Mouse (Mus musculus) midbrain, embryonic 16.5 days (tissue): ENCODE measurements around the gene Cntnap2. TPM values are rescaled to one million over a fixed set of nuclear protein-coding genes. Genes with fewer than 3 reads are reported as not detected.

Experiments used
- ATAC-seq: fragments of 200-750 bp; cut with Nextera tagmentation; 2 replicates; pipeline ENCODE4 v1.8.0; 2017; ENCODE audit warnings: moderate TSS enrichment
- H3K27ac ChIP-seq: fragments of 300-500 bp; sonication (generic); 2 replicates; pipeline ENCODE4 v1.5.1; 2014; ENCODE audit warnings: mild to moderate bottlenecking, low read length, mixed read lengths
- H3K27me3 ChIP-seq: fragments of 300-500 bp; sonication (generic); 2 replicates; pipeline ENCODE4 v1.6.1; 2014; ENCODE audit warnings: low read depth, low read length, mixed read lengths; ENCODE audit not compliant: control insufficient read depth, insufficient read depth
- H3K36me3 ChIP-seq: fragments of 300-500 bp; sonication (generic); 2 replicates; pipeline ENCODE4 v1.6.1; 2014; ENCODE audit warnings: mild to moderate bottlenecking, low read length, moderate library complexity, mixed read lengths; ENCODE audit not compliant: control insufficient read depth, insufficient read depth
- H3K4me1 ChIP-seq: fragments of 300-500 bp; sonication (generic); 2 replicates; pipeline ENCODE4 v1.6.1; 2014; ENCODE audit warnings: mild to moderate bottlenecking, low read length, mixed read lengths; ENCODE audit not compliant: control insufficient read depth, insufficient read depth
- H3K4me2 ChIP-seq: fragments of 300-500 bp; sonication (generic); 2 replicates; pipeline ENCODE4 v1.6.1; 2014; ENCODE audit warnings: mild to moderate bottlenecking, low read length, mixed read lengths
- H3K4me3 ChIP-seq: fragments of 300-500 bp; sonication (generic); 2 replicates; pipeline ENCODE4 v1.5.1; 2014; ENCODE audit warnings: low read depth, mild to moderate bottlenecking, low read length, moderate library complexity, mixed read lengths
- H3K9ac ChIP-seq: fragments of 300-500 bp; sonication (generic); 2 replicates; pipeline ENCODE4 v1.6.1; 2014; ENCODE audit warnings: low read depth, low read length, mixed read lengths
- H3K9me3 ChIP-seq: fragments of 300-500 bp; sonication (generic); replicated peaks from 2 replicates; pipeline ENCODE4 v1.6.1; 2014; ENCODE audit warnings: mild to moderate bottlenecking, low read length, mixed read lengths; ENCODE audit not compliant: control insufficient read depth, poor library complexity, severe bottlenecking
- WGBS: fragments of 180-500 bp; shearing (Covaris S2); extraction: QIAGEN DNeasy Blood & Tissue Kit; methylation state at CpG from one replicate; pipeline ENCODE4 v1.1.7; 2014; 5-methylcytosine and 5-hydroxymethylcytosine counted together
- polyA plus RNA-seq: library from polyadenylated mRNA; unstranded; fragments of >200 nt; fragmentation: Nextera tagmentation; extraction: Ambion mirVana; gene quantifications from 2 replicates; pipeline ENCODE4 v1.2.1, GENCODE M21; 2015

Cntnap2 gene
- polyA plus RNA-seq, 1 experiment from 2014 or later, result 63.5 TPM

DNA sequence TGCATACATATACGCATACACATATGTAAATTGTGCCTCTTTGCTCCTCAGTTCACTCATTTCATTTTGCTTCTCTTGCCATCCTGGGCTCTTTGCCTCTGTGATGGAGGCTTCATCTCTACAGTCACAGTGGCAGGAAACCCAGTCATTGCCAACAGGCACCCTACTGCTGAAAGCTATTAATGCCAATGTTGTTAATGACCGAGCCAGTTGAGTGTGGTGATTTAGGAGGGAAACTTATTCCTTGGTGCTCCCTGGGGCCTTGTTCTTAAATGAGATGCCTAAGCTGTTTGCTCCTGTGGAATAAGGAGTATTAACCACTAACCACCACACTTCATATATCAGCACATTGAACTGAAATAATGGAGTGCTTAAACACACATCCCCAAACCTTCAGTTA, 1640.2 kb downstream of the Cntnap2 start:
- H3K9me3 ChIP-seq, result no peaks in the 10 kb centered on the region
- no peak overlapping the region for H3K4me3 ChIP-seq
- no peaks in the 10 kb centered on the region for H3K36me3 ChIP-seq
- no peak overlapping the region for H3K4me2 ChIP-seq
- no peaks in the 10 kb centered on the region for H3K4me1 ChIP-seq
- H3K27ac ChIP-seq, result no peak overlapping the region
- 82% methylated on average over 2 of the region's 2 CpGs for WGBS
- no peak for ATAC-seq
- no peaks in the 10 kb centered on the region for H3K27me3 ChIP-seq
- no peak overlapping the region for H3K9ac ChIP-seq

DNA sequence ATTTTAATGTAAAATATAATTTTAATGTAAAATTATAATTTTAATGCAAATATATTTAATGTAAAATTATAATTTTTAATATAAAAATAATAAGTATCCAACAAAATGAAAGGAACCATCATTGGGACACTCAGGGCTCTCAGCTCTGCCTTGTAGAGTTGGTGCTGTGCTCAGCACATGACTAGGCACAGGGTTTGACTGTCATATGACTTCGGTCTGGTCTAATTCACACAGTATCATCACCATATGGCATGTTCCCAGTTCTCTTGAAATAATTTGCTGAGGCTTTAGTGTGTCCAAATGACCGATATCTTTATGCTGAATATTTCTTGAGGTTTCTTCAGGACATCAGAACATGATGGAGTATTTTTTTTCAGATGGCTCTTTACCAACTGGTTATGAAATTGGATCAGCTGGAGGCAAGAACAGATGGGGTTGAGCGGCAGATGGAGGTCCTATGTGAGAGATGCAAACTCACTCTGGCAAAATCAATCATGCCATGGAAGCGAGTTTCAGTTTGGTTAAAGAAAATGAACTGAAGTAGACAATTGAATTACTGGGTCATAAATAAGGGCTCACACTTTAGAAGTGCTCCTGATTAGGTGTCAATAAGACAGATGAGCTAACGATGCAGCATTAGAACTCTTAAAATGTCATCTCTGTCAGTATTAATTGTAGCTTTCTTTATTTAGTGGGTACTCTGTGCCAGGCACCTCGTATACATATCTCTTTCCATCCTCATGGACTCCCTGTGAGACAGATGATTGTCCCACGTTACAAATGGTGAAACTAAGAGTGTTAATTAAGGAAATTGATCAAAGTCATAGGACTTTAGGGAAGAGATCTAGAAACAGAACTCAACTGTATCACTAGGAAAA, 1645.4 kb downstream of the Cntnap2 start:
- Histone ChIP-seq H3K36me3 (no peaks in the 10 kb centered on the region), H3K9ac (no peak overlapping the region), H3K27me3 (no peaks in the 10 kb centered on the region), H3K4me2 (no peak overlapping the region), H3K9me3 (no peaks in the 10 kb centered on the region), H3K27ac (no peak overlapping the region), H3K4me1 (no peaks in the 10 kb centered on the region), H3K4me3 (no peak overlapping the region)
- 84% methylated on average over 7 of the region's 7 CpGs for WGBS
- no peak for ATAC-seq

DNA sequence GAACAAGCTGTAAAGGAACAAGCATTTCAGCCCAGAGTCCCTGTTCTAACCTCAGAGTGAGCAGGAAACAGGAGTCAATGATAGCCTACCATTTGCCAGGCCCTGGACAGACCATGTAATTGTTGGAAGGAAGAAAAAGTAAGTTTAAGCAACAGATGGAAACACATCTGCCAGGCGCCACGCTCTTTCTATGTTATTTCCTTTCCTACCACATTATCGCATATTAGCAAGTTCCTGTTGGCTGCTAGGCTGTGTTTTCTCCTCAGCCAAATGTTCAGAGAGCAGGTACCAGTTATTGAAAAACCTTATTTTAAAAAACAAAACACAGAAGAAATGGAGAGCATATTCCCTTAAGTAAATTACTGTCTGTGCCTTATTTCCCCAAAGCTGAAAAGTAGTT, 1646.8 kb downstream of the Cntnap2 start:
- no peak for ATAC-seq
- Histone ChIP-seq H3K4me1 (no peaks in the 10 kb centered on the region), H3K9ac (no peak overlapping the region), H3K4me2 (no peak overlapping the region), H3K4me3 (no peak overlapping the region), H3K36me3 (no peaks in the 10 kb centered on the region), H3K9me3 (no peaks in the 10 kb centered on the region), H3K27ac (no peak overlapping the region), H3K27me3 (no peaks in the 10 kb centered on the region)
- 97% methylated on average over 3 of the region's 3 CpGs for WGBS

DNA sequence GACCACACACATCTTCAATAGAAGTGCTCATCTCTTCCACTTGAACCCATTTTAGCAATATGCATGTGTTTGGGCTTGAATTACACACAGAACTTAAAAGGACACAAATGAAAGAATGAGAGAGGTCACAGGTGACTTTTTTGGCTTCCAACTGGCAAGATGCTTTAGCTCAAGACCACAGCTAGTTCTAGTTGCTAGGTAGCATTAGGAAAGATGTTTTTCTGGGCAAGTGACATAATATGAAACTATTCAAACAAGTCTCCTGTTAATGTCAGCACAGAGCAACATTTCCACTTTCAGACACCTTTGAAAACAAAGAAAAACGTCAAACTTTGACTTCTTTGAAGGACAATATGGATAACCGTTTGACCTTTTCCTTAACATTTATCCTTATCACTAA, 1657.4 kb downstream of the Cntnap2 start:
- H3K9me3 ChIP-seq, result no peaks in the 10 kb centered on the region
- H3K4me1 ChIP-seq, result no peaks in the 10 kb centered on the region
- H3K36me3 ChIP-seq, result no peaks in the 10 kb centered on the region
- H3K4me3 ChIP-seq, result no peak overlapping the region
- WGBS, result 82% methylated on average over 2 of the region's 2 CpGs
- no peak overlapping the region for H3K27ac ChIP-seq
- no peak overlapping the region for H3K4me2 ChIP-seq
- no peak overlapping the region for H3K9ac ChIP-seq
- ATAC-seq, result no peak
- no peaks in the 10 kb centered on the region for H3K27me3 ChIP-seq

DNA sequence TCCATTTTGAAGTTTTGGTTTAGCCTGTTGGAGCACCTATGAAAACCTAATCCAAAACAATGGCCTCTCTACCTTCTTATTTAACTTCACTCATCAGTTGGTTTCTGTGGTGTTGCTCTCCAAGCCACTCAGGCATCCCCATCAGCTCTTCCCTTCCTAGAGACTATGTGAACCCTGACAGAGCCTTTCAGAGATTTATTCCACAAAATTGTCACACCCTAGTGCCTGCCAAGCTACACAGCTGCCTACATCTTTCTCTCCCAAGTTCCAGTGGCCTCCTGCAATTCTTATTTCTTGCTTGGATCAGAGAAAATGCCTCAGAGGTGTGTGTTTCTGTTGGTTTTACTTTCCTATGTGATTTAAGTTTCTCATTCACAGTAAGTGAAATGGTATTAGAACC, 1674.6 kb downstream of the Cntnap2 start:
- H3K4me2 ChIP-seq, result no peak overlapping the region
- no peaks in the 10 kb centered on the region for H3K36me3 ChIP-seq
- H3K4me1 ChIP-seq, result no peaks in the 10 kb centered on the region
- no peak for ATAC-seq
- no peaks in the 10 kb centered on the region for H3K27me3 ChIP-seq
- no peak overlapping the region for H3K27ac ChIP-seq
- no peaks in the 10 kb centered on the region for H3K9me3 ChIP-seq
- no peak overlapping the region for H3K4me3 ChIP-seq
- no peak overlapping the region for H3K9ac ChIP-seq

DNA sequence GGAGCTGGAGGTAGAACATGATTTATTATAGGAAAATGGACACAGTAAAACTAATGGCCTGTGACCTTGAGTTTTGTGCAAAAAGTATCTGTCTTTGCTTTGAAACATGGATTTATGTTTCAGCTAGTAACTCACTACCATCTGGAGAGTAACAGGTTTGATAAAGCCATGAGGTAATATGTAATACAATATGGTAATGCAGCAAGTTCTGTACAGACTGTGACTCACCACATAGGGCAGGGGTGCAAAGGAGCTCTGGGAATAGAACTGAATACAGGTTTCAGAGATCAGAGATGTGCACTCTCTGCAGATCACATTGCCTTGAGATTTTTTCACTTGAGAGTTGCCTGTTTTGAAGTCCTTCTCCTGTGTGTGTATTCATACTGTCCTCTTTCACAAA, 1689.3 kb downstream of the Cntnap2 start:
- Histone ChIP-seq H3K27me3 (no peaks in the 10 kb centered on the region), H3K9ac (no peak overlapping the region), H3K4me3 (no peak overlapping the region), H3K27ac (no peak overlapping the region), H3K36me3 (no peaks in the 10 kb centered on the region), H3K4me2 (no peak overlapping the region), H3K4me1 (no peaks in the 10 kb centered on the region), H3K9me3 (no peaks in the 10 kb centered on the region)
- ATAC-seq, result no peak

DNA sequence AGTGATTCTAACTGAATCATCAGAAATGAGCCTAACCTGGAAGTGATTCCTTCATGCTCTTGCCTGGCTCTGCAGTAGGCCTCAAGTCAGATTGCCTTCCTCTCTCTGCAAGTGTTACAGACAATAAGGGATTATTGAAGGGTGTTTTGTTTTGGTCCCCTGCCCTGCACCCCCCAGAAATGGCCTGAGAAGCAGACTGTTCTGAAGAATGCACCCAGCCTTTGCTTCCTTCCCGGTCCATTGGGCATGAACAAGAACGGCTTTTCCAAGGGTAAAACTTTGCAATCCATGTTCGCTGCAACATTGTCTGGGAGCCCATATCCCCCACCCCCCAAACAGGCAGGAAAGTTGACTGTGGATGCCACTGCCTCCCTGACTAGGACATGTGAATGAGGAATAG, 1704.3 kb downstream of the Cntnap2 start:
- no peak overlapping the region for H3K27ac ChIP-seq
- H3K9ac ChIP-seq, result no peak overlapping the region
- no peaks in the 10 kb centered on the region for H3K36me3 ChIP-seq
- no peaks in the 10 kb centered on the region for H3K27me3 ChIP-seq
- 13% methylated on average over 3 of the region's 3 CpGs for WGBS
- ATAC-seq, result no peak
- H3K4me3 ChIP-seq, result no peak overlapping the region
- no peaks in the 10 kb centered on the region for H3K4me1 ChIP-seq
- no peaks in the 10 kb centered on the region for H3K9me3 ChIP-seq
- H3K4me2 ChIP-seq, result no peak overlapping the region

DNA sequence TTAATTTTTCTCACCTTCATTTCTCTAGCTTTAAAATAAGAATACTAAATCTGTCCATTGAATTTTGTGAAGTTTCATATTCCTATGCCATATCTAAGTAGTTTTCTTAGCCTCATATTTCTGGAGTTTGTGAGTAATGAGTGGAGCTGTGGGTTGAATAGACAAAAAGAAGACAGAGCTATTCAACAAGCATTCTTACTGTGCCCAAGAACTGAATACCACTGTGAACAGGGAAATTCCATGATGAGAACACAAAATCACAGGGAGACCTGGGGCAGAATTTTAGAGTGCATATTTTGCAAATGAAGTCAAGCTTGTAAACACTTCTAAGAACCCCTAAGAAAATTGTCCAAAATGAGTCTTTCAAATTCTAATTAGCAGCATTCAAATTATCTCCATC, 1715.4 kb downstream of the Cntnap2 start:
- Histone ChIP-seq H3K27me3 (no peaks in the 10 kb centered on the region), H3K4me3 (no peak overlapping the region), H3K36me3 (no peaks in the 10 kb centered on the region), H3K9ac (no peak overlapping the region), H3K4me2 (no peak overlapping the region), H3K9me3 (no peaks in the 10 kb centered on the region), H3K27ac (no peak overlapping the region), H3K4me1 (no peaks in the 10 kb centered on the region)
- ATAC-seq, result no peak

DNA sequence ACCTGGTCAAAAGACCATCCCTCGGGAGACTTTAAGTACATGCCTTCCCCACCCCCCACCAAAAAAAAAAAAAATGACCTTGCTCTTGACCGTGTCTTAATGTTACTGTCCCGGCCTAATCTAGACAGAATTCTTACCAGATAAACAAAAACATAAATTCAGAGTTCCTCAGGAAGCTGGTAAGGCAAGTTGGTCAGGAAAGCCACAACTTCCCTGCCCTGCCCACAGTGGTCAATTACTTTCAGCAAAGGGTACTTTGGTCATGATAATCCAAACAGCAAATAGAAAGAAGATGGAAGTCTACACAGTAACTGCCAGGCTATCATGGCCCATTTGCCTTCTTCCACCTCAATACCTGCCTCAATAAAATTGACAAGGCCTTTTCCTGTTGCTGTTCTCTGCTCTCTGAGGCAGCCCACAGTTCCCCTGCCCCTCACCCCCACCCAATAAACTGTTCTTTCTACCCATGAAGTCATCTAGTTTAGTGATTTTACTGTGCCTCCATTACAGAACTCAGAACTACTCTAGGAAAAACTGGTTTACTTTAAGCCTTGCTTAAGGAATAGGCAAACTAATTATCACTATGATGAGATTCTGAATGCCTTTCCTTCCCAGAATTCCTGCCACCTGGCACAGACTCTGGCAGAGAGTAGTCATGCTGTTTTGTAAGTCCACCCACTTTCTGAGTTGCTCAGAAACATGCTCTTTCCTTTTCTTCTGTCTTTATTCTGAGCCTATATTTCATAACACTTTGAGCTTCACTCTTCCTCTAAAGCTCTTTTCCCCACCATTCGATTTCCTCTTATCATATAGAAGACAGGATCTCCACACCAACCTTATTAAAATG, 1743.3 kb downstream of the Cntnap2 start:
- Histone ChIP-seq H3K36me3 (no peaks in the 10 kb centered on the region), H3K4me1 (no peaks in the 10 kb centered on the region), H3K27me3 (no peaks in the 10 kb centered on the region), H3K27ac (no peak overlapping the region), H3K9me3 (no peaks in the 10 kb centered on the region), H3K4me2 (no peak overlapping the region), H3K9ac (no peak overlapping the region), H3K4me3 (no peak overlapping the region)
- 89% methylated on average over 4 of the region's 4 CpGs for WGBS
- no peak for ATAC-seq
